Mouse (Mus musculus): ENCODE data around the gene Olfr714.

DNA sequence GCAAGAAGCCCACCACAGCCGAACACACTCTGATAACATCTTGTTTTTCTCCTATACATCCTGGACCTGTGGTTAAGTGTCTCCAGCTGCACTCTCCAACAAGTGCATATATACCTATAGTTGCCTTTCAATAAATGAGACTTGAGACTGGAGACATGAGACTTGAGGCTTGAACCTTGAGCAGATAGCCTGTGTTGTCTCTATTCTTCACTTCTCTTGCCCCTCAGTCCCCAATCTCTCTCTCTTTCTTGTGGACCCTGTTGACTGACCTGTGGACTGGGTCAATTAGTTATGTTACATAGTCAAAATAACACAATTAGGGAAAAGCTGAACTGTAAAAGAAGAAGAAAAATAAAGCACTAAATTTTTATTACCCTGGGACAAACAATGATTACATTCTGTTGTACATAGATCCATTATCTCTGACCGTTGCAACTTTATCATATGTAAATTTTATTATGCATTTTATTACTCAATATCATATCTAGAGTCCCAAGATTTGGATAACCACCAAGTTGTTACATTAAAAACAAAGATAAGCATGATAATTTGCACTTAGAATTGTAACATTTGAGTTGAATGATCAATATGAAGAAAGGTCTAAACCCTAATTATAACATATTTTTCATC lies 30.7 kb upstream of the Olfr714 start:
- TF ChIP-seq CTCF (IDR thresholded peaks at IDR 0.05; ENCODE audit: low read depth) (no peak), EP300 (optimal IDR thresholded peaks at IDR 0.05) (no peak)

Measured in stomach, postnatal 0 days (tissue).